Mouse (Mus musculus) kidney, embryonic 15.5 days (tissue): ENCODE results near the gene Dtx3l. TPM values are rescaled to one million over a fixed set of nuclear protein-coding genes. Genes with fewer than 3 reads are reported as not detected.
"Not testable (repeated sequence)": the region's sequence is repeated elsewhere in the genome, so short reads cannot be mapped to it uniquely, and the experiment has no call there.

Experiments used
- ATAC-seq: fragments of 200-750 bp; cut with Nextera tagmentation; replicated peaks from 2 replicates; pipeline ENCODE4 v1.8.0; 2017; ENCODE audit warnings: moderate TSS enrichment; ENCODE audit not compliant: low FRiP score
- H3K27ac ChIP-seq: fragments of 300-500 bp; sonication (generic); 2 replicates; pipeline ENCODE4 v1.5.1; 2015; ENCODE audit warnings: mild to moderate bottlenecking, inconsistent platforms
- H3K27me3 ChIP-seq: fragments of 300-500 bp; sonication (generic); 2 replicates; pipeline ENCODE4 v1.6.1; 2015; ENCODE audit warnings: inconsistent platforms
- H3K36me3 ChIP-seq: fragments of 300-500 bp; sonication (generic); 2 replicates; pipeline ENCODE4 v1.6.1; 2015; ENCODE audit warnings: inconsistent platforms
- H3K4me1 ChIP-seq: fragments of 300-500 bp; sonication (generic); 2 replicates; pipeline ENCODE4 v1.6.1; 2015; ENCODE audit warnings: inconsistent platforms
- H3K4me2 ChIP-seq: fragments of 300-500 bp; sonication (generic); 2 replicates; pipeline ENCODE4 v1.6.1; 2015; ENCODE audit warnings: moderate library complexity, mild to moderate bottlenecking, inconsistent platforms
- H3K4me3 ChIP-seq: fragments of 300-500 bp; sonication (generic); replicated peaks from 2 replicates; pipeline ENCODE4 v1.5.1; 2015; ENCODE audit warnings: mild to moderate bottlenecking, inconsistent platforms
- H3K9ac ChIP-seq: fragments of 300-500 bp; sonication (generic); 2 replicates; pipeline ENCODE4 v1.6.1; 2015; ENCODE audit warnings: mild to moderate bottlenecking, inconsistent platforms
- H3K9me3 ChIP-seq: fragments of 300-500 bp; sonication (generic); replicated peaks from 2 replicates; pipeline ENCODE4 v1.6.1; 2016; ENCODE audit warnings: inconsistent platforms
- WGBS: fragments of 180-500 bp; shearing (Covaris S2); methylation state at CpG from one replicate; pipeline ENCODE4 v1.1.7; 2015; ENCODE audit warnings: mixed read lengths; 5-methylcytosine and 5-hydroxymethylcytosine counted together
- polyA plus RNA-seq: library from polyadenylated mRNA; unstranded; fragments of >200 nt; fragmentation: Nextera tagmentation; extraction: Ambion mirVana; gene quantifications from 2 replicates; pipeline ENCODE4 v1.2.1, GENCODE M21; 2015

Dtx3l gene
- polyA plus RNA-seq, 1 experiment from 2014 or later = 3.4 TPM

DNA sequence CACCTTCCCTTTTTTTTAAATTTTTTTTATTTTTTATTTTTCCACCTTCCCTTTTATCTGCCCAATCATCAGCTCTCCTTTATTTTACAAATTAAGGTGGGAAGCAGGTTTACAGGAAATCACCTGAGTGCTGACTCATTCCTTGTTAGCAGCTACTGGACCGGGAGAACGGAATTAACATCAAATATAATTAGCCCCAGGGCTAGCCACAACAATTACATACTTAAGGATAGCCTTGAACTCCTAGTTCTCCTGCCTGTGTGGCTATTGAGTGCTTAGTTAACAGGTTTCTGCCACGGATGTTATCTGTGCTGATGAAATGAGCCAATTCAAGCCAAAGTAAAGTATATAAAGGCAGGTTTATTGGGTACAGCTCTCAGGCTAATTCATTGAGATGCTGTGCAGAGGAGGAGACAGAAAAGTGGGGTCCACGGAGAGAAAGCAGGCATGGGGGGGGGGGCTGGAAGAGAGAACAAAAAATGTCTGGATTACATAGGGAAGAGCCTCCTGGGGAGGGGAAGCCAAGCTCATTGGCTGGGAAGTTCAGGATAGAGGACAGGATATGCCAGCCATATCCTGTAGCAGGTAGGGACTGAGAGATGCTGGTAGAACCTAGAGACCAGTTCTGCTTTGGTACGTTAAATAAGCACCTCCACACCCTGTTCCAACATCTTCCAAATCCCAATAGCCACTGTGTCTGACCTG, 27.6 kb upstream of the Dtx3l start:
- Histone ChIP-seq H3K9ac (no peak overlapping the region), H3K4me2 (no peak overlapping the region), H3K36me3 (no peaks in the 10 kb centered on the region), H3K27ac (no peak overlapping the region), H3K4me3 (no peak overlapping the region), H3K4me1 (0 out of 2 replicates have a peak, but pooled peaks cover 3% of the 10 kb centered on the region), H3K27me3 (no peaks in the 10 kb centered on the region), H3K9me3 (no peaks in the 10 kb centered on the region)
- ATAC-seq = no peak
- 46% methylated on average over 5 of the region's 5 CpGs for WGBS

DNA sequence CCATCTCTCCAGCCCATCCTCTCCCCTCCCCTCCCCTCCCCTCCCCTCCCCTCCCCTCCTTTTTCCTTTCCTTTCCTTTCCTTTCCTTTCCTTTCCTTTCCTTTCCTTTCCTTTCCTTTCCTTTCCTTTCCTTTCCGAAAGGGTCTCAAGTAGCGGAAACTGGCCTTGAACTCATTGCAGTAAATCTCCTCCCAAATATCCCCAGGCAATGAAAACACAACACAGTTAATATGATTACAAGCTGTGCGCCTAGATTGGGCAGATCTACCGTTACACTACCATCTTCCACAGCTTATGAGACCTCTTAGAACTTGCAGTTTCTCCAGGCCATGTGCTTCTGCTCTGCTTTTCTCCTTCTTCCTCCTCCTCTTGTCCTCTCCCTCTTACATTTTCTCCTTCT, 27.0 kb upstream of the Dtx3l start:
- not testable (repeated sequence) for ATAC-seq, H3K4me3 ChIP-seq, H3K27ac ChIP-seq, H3K36me3 ChIP-seq, H3K9ac ChIP-seq, H3K9me3 ChIP-seq, H3K27me3 ChIP-seq, H3K4me1 ChIP-seq, H3K4me2 ChIP-seq
- WGBS = 41% methylated on average over 4 of the region's 4 CpGs

DNA sequence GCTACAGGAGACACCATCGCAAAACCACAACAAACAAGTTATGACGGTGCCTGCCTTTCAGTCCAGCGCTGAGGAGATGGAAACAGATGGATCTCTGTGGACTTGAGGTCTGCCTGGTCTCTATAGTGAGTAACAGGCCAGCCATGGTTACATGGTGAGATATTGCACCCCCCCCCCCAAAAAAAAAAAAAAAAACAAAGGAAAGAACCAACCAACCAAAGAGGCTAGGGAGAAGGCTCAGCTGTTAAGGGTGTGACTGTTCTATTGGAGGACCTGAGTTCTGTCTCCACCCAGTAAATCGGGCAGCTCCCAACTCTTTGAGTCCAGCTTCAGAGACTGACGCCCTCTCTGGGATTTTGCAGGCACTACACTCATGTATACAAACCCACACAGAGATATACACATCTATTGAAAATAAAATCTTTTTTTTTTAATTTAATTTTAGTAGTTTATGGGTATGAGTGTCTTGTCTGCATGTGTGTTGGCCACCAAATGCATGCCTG, 13.7 kb upstream of the Dtx3l start:
- no peak overlapping the region for H3K4me2 ChIP-seq
- no peak overlapping the region for H3K9ac ChIP-seq
- 86% methylated on average over 5 of the region's 5 CpGs for WGBS
- ATAC-seq = no peak
- H3K4me3 ChIP-seq = no peak overlapping the region
- no peaks in the 10 kb centered on the region for H3K4me1 ChIP-seq
- no peaks in the 10 kb centered on the region for H3K36me3 ChIP-seq
- no peaks in the 10 kb centered on the region for H3K9me3 ChIP-seq
- H3K27me3 ChIP-seq = no peaks in the 10 kb centered on the region
- no peak overlapping the region for H3K27ac ChIP-seq

DNA sequence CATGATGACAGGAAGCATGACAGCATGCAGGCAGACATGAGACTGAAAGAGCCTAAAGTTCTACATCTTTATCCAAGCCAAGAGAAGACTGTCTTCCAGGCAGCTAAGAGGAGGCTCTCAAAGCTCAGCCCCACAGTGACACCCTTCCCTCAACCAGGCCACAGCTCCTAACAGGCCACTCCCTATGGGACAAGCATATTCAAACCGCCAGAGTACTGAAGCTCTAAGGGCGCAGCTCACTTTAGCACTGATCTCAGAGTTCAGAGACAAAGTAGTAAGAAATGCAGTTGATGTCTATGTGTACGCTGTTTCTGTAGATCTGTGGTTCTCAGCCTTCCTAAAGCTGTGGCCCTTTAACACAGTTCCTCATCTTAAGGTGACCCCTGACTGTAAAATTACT, 12.3 kb upstream of the Dtx3l start:
- 92% methylated on average over 3 of the region's 3 CpGs for WGBS
- Histone ChIP-seq H3K4me3 (no peak overlapping the region), H3K9ac (no peak overlapping the region), H3K27me3 (no peaks in the 10 kb centered on the region), H3K36me3 (no peaks in the 10 kb centered on the region), H3K27ac (no peak overlapping the region), H3K4me1 (no peaks in the 10 kb centered on the region), H3K9me3 (no peaks in the 10 kb centered on the region), H3K4me2 (no peak overlapping the region)
- ATAC-seq = no peak

DNA sequence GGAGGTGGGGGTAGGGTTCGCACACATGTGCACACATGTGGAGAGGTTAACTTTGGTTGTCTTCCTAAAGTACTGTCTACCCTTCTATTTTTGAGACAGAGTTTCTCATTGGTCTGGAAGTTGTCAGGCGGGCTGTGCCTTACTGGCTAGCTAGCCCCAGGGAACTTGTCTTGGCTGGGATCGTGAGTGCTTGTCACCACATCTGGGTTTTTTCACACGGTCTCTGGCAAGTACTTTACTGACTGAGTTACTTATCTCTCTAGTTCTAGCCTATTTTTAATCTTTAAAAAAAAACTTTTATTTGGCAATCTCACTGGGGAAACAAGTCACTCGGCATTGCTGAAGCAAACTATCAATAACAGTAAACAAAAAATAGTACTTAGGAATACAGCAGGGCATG, 10.3 kb upstream of the Dtx3l start:
- Histone ChIP-seq H3K9me3 (no peaks in the 10 kb centered on the region), H3K27me3 (no peaks in the 10 kb centered on the region), H3K9ac (no peak overlapping the region), H3K4me3 (no peak overlapping the region), H3K36me3 (no peaks in the 10 kb centered on the region), H3K27ac (no peak overlapping the region), H3K4me1 (no peaks in the 10 kb centered on the region), H3K4me2 (no peak overlapping the region)
- WGBS = 75% methylated on average over 5 of the region's 5 CpGs
- ATAC-seq = no peak

DNA sequence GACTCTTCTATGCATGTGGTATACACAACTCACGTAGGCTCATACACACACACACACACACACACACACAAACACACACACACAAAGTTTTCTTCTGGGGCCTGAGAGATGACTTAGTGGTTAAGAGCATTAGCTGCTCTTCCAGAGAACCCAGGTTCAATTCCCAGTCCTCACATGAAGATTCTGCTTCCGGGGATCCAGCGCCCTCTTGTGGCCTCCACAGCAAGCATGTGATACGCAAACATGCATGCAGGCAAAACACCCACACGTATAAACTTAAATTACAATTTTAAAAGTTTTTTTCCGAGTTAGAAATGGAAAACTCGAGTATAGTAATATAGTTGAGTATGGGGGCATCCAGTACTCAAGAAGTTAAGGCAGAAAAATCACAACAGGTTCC, 2.4 kb upstream of the Dtx3l start:
- H3K4me2 ChIP-seq = no peak overlapping the region
- H3K4me1 ChIP-seq = peaks cover 10% of the 10 kb centered on the region
- no peaks in the 10 kb centered on the region for H3K9me3 ChIP-seq
- H3K36me3 ChIP-seq = no peaks in the 10 kb centered on the region
- no peak overlapping the region for H3K9ac ChIP-seq
- no peak overlapping the region for H3K27ac ChIP-seq
- WGBS = 90% methylated on average over 7 of the region's 7 CpGs
- H3K27me3 ChIP-seq = peaks cover 2% of the 10 kb centered on the region; the same call in 1 of the 2 replicates
- H3K4me3 ChIP-seq = no peak overlapping the region
- ATAC-seq = no peak

DNA sequence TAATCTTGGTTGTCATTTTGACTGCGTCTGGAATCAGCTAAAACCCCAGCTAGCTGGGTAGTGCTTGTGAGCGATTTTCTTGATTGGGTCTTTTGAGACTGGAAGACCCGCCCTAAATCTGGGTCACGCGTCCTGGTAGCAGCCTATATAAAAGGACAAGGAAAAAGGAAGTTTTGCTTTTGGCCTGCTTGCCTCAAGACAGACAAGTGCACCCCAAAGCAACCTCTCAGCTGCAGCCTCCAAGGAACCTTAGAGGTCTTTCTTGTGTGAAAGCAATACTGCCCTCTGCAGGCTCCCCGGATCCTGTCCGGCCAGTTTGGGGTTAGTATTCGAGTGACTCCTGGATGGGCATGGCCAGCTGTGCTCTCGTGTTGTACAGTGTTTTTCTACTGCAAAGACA, 739 bp upstream of the Dtx3l start:
- H3K9ac ChIP-seq = peak overlapping the region; percentile 59

DNA sequence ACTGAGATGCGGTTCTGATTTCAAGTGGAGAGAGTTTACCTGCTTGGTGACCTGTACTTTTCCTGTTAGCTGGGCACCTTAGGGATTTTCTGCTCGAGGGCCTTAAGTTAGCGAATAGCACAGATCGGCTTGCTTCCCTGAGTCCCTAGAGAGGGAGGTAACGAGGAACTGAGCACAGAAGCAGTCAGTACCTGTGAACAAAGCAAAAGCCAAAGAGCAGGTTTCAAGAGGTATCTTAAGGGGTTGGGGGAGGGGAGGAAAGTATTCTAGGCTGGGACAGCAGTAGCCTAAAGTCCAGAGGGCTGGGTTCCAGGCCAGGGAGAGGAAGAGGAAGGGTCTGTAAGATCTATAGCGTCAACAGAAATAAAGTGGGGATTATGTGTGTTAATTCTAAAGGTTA, 310 bp upstream of the Dtx3l start:
- Histone ChIP-seq H3K4me3 (peak overlapping the region; percentile 71), H3K27me3 (peaks cover 7% of the 10 kb centered on the region; the same call in 1 of the 2 replicates), H3K4me1 (peaks cover 10% of the 10 kb centered on the region), H3K4me2 (peak overlapping the region; percentile 92), H3K9me3 (no peaks in the 10 kb centered on the region), H3K9ac (peak overlapping the region; percentile 59), H3K36me3 (no peaks in the 10 kb centered on the region), H3K27ac (0 out of 2 replicates have a peak overlapping the region, but pooled peaks have one; percentile 60)
- 7% methylated on average over 6 of the region's 6 CpGs for WGBS
- peak; percentile 10; the same call in 1 of the 2 replicates for ATAC-seq

More for the DNA sequence above, 739 bp upstream of the Dtx3l start:
- Histone ChIP-seq H3K27me3 (peaks cover 7% of the 10 kb centered on the region; the same call in 1 of the 2 replicates), H3K27ac (no peak overlapping the region), H3K4me2 (peak overlapping the region; percentile 92), H3K4me3 (peak overlapping the region; percentile 71), H3K36me3 (no peaks in the 10 kb centered on the region), H3K9me3 (no peaks in the 10 kb centered on the region), H3K4me1 (peaks cover 10% of the 10 kb centered on the region)
- ATAC-seq = peak; percentile 30
- 15% methylated on average over 9 of the region's 9 CpGs for WGBS

DNA sequence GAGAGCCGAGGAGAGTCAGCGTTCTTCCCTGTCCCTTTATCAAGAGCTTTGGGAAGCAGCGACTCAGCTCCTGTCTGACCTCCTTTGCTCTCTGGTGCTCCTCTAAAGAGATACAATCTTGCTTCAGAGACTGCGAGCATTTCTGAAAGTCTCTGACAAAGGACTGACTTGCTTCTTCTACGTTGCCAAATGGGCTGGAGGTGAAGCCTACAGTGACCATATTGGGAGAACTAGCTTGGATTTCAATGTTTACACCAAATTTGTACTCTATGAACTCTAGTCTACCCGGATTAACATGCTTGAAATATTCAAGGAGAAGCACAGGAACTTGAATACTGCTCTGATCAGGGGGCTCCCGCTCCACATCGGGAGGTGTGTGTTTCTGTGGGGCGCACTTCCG, 5.8 kb downstream of the Dtx3l start:
- no peak overlapping the region for H3K4me2 ChIP-seq
- H3K27ac ChIP-seq = no peak overlapping the region
- H3K9ac ChIP-seq = no peak overlapping the region
- H3K4me3 ChIP-seq = no peak overlapping the region
- H3K36me3 ChIP-seq = no peaks in the 10 kb centered on the region
- no peaks in the 10 kb centered on the region; the same call in 1 of the 2 replicates for H3K4me1 ChIP-seq
- WGBS = 84% methylated on average over 10 of the region's 10 CpGs
- H3K9me3 ChIP-seq = no peaks in the 10 kb centered on the region
- H3K27me3 ChIP-seq = peaks cover 4% of the 10 kb centered on the region; the same call in 1 of the 2 replicates
- ATAC-seq = no peak

DNA sequence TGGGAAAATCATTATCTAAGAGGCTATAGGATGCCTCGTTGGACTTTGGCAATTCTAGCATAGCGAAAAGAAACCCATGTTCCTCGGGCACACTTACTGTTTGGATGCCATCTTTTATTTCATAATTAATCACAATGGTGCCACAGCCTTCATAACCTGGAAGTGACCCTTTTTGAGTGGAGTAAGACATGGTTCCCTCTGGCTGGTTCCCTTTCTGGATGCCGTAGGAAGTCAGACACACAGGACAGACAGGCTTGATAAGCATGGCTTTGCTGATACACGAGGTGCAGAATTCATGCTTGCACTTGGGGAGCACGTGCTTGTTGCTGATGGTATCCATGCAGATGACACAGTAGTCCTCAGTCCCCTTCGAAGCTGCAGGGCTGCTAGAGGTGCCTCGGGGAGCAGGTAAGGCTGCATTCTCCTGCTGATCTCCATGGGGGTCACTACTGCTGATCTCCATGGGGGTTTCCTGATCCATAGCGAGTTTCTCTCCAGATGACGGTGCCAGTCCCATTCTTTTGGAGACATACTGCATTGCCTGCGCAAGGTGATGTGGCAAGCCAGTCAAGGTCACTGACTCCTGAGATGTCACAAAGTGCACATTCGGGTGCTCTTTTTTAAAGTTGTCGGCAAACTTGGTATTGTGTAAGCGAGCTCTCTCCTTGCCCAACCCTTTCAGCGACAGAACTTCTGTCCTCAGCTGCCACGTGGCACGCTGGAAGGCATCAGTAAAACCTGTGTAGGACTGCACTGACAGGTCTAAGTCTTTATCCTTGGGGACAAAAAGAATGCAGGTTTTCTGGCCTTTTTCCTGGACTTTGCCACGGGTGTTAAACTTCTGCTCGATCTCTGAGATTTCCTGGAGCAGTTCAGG, 6.5 kb downstream of the Dtx3l start:
- no peak overlapping the region for H3K4me2 ChIP-seq

DNA sequence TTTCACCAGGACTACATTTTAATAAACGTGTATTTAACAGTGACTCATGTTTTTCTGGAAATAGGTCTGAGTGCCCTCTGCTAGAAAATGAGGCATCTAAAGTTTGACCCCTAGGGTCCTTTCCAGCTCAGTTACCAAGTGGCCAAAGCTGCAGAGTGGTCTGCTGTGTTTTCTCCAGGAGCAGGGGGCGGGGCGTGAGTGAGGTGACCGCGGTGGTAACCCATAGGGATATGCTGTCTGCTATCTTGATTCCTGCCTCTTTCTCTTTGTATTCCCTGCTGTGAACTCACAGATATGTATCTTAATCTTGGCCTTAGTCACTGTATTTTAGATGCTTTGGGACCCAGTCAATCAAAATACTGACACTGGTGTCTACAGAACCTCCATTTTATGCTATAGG, 14.6 kb downstream of the Dtx3l start:
- no peak overlapping the region for H3K9ac ChIP-seq
- H3K27me3 ChIP-seq = no peaks in the 10 kb centered on the region
- no peak overlapping the region for H3K27ac ChIP-seq
- no peaks in the 10 kb centered on the region for H3K4me1 ChIP-seq
- H3K4me2 ChIP-seq = no peak overlapping the region
- no peak for ATAC-seq
- H3K4me3 ChIP-seq = no peak overlapping the region
- H3K9me3 ChIP-seq = no peaks in the 10 kb centered on the region
- no peaks in the 10 kb centered on the region for H3K36me3 ChIP-seq
- WGBS = 96% methylated on average over 5 of the region's 5 CpGs

More for the DNA sequence above, 6.5 kb downstream of the Dtx3l start:
- H3K36me3 ChIP-seq = no peaks in the 10 kb centered on the region
- no peak for ATAC-seq
- no peak overlapping the region for H3K9ac ChIP-seq
- WGBS = 88% methylated on average over 19 of the region's 19 CpGs
- H3K27me3 ChIP-seq = peaks cover 4% of the 10 kb centered on the region; the same call in 1 of the 2 replicates
- H3K27ac ChIP-seq = no peak overlapping the region
- no peak overlapping the region for H3K4me3 ChIP-seq
- no peaks in the 10 kb centered on the region for H3K9me3 ChIP-seq
- H3K4me1 ChIP-seq = no peaks in the 10 kb centered on the region

DNA sequence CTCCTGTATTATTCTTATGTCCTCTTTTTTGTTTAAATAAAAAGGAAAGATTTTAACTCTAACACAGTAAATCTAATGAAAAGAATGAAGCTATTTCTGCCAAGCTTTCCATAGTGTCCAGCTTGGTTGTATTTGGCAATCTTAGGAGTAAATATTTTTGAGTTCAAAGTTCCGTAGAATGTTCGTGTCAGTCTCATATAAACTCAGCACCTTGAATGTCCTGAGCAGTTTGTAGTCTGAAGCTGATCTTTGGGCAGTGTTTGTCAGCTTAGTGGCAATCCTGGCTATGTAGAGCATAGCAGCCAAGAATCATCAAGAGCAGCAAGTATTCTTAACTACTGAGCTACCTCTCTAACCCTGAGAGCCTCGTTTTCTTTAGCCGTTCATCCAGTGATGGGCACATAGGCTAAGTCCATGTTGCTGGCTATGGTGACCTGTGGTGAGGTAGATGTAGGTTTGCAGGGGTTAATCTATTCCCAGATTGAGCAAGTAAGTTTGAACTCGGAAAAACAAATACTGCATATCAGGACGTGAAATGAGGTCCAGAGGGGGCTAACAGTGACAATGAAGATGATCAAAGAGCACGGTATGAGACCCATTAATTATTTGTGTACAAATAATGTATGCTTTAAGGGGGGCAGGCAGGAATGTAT, 15.3 kb downstream of the Dtx3l start:
- Histone ChIP-seq H3K9ac (no peak overlapping the region), H3K27me3 (no peaks in the 10 kb centered on the region), H3K4me1 (no peaks in the 10 kb centered on the region), H3K27ac (no peak overlapping the region), H3K36me3 (no peaks in the 10 kb centered on the region), H3K4me2 (no peak overlapping the region), H3K9me3 (no peaks in the 10 kb centered on the region), H3K4me3 (no peak overlapping the region)
- 82% methylated on average over 7 of the region's 7 CpGs for WGBS
- ATAC-seq = no peak
